Mouse (Mus musculus) lung, embryonic 14.5 days (tissue): ENCODE measurements at regions not wholly inside any gene's neighbourhood (a gene's known extent, or its start where the extent isn't known, plus 50 kb on each side); places are given as distances from the start of the nearest gene placed in this dataset.

Experiments
- ATAC-seq: fragments of 200-750 bp; cut with Nextera tagmentation; 2 replicates; pipeline ENCODE4 v1.8.0; 2017; ENCODE audit warnings: mild to moderate bottlenecking, moderate TSS enrichment, moderate library complexity; ENCODE audit not compliant: insufficient read depth
- DNase-seq: peaks from one replicate; pipeline ENCODE4 v3.0.0-alpha.2; 2015
- H3K27ac ChIP-seq: fragments of 300-500 bp; sonication (generic); 2 replicates; pipeline ENCODE4 v1.5.1; 2014; ENCODE audit warnings: low read depth, mild to moderate bottlenecking, moderate library complexity
- H3K27me3 ChIP-seq: fragments of 300-500 bp; sonication (generic); 2 replicates; pipeline ENCODE4 v1.6.1; 2014; ENCODE audit warnings: low read length, control low read depth; ENCODE audit not compliant: insufficient read depth
- H3K36me3 ChIP-seq: fragments of 300-500 bp; sonication (generic); 2 replicates; pipeline ENCODE4 v1.6.1; 2014; ENCODE audit warnings: control low read depth; ENCODE audit not compliant: insufficient read depth
- H3K4me1 ChIP-seq: fragments of 300-500 bp; sonication (generic); 2 replicates; pipeline ENCODE4 v1.6.1; 2014; ENCODE audit warnings: antibody characterized with exemption, control low read depth; ENCODE audit not compliant: insufficient read depth
- H3K4me2 ChIP-seq: fragments of 300-500 bp; sonication (generic); 2 replicates; pipeline ENCODE4 v1.6.1; 2014; ENCODE audit warnings: mild to moderate bottlenecking
- H3K4me3 ChIP-seq: fragments of 300-500 bp; sonication (generic); 2 replicates; pipeline ENCODE4 v1.5.1; 2014; ENCODE audit warnings: low read depth, low read length
- H3K9ac ChIP-seq: fragments of 300-500 bp; sonication (generic); 2 replicates; pipeline ENCODE4 v1.6.1; 2014
- H3K9me3 ChIP-seq: fragments of 300-500 bp; sonication (generic); 2 replicates; pipeline ENCODE4 v1.6.1; 2016; ENCODE audit warnings: low read depth, low read length, control low read depth
- CTCF ChIP-seq: IDR thresholded peaks from 2 replicates; pipeline ENCODE4 v1.5.1; 2016; ENCODE audit warnings: antibody characterized with exemption, low read depth
- WGBS: fragments of 180-500 bp; shearing (Covaris S2); extraction: QIAGEN DNeasy Blood & Tissue Kit; methylation state at CpG from one replicate; pipeline ENCODE4 v1.1.7; 2014; 5-methylcytosine and 5-hydroxymethylcytosine counted together

DNA sequence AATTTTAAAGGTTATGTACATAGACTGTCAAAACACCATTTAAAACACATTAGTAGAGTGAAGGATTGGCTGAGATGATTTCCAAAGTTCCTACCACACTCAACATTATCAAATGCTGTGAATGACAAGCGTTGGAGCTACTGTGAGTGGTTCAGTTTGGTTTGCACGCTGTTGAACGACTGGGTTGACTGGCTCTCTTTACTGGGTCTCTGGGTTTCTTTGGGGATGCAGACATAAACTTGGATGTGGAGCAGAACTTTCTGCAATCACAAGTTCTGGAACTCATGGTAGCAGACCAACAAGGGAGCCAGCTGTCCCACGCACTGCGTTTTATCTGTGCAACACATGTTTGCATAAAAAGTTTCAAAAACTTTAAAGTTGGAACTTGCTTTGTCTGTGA is 438.9 kb upstream of the Nr2f1 start:
- no peaks in the 10 kb centered on the region for H3K4me1 ChIP-seq
- no peaks in the 10 kb centered on the region for H3K27me3 ChIP-seq
- no peak overlapping the region for H3K4me2 ChIP-seq
- no peak overlapping the region for H3K27ac ChIP-seq
- WGBS = 33% methylated on average over 5 of the region's 5 CpGs
- DNase-seq (peak; percentile 82), ATAC-seq (peak; percentile 95)
- no peaks in the 10 kb centered on the region for H3K9me3 ChIP-seq
- no peaks in the 10 kb centered on the region for H3K36me3 ChIP-seq
- H3K9ac ChIP-seq = no peak overlapping the region
- no peak for TF ChIP-seq CTCF
- no peak overlapping the region for H3K4me3 ChIP-seq

- no peaks in the 10 kb centered on the region for H3K36me3 ChIP-seq
- no peaks in the 10 kb centered on the region for H3K27me3 ChIP-seq
- ATAC-seq = no peak
- no peaks in the 10 kb centered on the region for H3K4me1 ChIP-seq
- H3K9me3 ChIP-seq = no peaks in the 10 kb centered on the region
- H3K27ac ChIP-seq = no peak overlapping the region
- 82% methylated on average over 2 of the region's 2 CpGs for WGBS
- DNase-seq = no peak
- no peak overlapping the region for H3K9ac ChIP-seq
- H3K4me2 ChIP-seq = no peak overlapping the region
- H3K4me3 ChIP-seq = no peak overlapping the region
- no peak for TF ChIP-seq CTCF
Measured at GRCm38 (mm10) chr13:78631609-78632008, 432.1 kb upstream of the Nr2f1 start.

DNA sequence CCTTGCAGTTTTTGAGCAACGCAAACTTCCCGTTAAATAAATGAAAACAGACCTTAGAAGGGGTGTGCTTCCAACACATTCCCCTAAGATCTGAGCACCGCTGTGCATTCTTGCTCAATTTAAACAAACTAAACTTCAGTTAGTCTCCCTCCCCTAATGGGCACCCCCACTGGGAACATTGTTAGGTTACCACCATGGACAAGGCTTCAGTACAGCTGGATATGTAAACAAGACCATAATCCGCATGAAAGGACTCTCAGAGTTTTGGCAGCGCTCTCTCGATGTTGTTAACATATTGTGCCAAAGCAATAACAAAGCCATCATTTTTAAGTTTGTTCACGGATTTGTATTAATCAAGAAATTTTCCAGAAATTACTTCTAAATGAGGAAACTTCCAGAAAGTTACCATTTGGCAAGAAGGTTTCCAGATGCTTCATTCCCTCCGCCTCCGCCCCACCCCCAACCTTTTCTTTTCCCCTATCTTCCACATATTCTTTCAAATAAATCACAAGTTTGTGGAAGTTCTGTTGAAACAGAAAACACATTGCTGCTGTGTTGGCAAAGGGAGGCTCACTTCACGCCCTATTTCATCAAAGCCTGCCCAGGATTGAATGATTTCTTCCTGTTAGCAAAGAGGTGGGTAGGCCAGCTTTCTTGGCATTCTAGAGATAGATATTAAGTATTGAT is 429.6 kb upstream of the Nr2f1 start:
- H3K4me3 ChIP-seq = no peak overlapping the region
- ATAC-seq (peak; percentile 84), DNase-seq (peak; percentile 84)
- WGBS = 20% methylated on average over 10 of the region's 10 CpGs
- H3K27me3 ChIP-seq = no peaks in the 10 kb centered on the region
- H3K4me1 ChIP-seq = no peaks in the 10 kb centered on the region
- H3K9ac ChIP-seq = no peak overlapping the region
- no peaks in the 10 kb centered on the region for H3K36me3 ChIP-seq
- no peak overlapping the region for H3K27ac ChIP-seq
- no peak overlapping the region for H3K4me2 ChIP-seq
- H3K9me3 ChIP-seq = no peaks in the 10 kb centered on the region
- no peak for TF ChIP-seq CTCF

DNA sequence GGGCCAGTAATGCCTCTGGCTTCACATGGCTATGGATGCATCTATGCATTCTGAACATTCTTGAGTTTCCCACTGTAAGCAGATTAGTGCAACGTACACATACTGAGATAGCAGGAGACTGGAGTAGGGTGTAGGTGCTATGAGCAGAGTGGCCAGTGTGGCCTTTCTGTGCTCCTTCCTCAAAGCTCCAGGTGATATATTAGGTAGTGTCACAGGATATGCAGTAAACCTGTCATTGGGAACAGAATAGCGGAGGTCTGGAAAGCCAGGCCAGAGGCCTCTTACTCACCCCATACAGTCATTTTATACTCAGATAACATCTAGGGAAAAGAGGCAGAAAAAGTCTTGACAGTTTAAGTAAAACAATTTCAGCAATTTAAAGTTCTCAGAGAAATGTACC is 424.1 kb upstream of the Nr2f1 start:
- no peak for TF ChIP-seq CTCF
- H3K9me3 ChIP-seq = no peaks in the 10 kb centered on the region
- ATAC-seq (no peak), DNase-seq (no peak)
- WGBS = 50% methylated on average over 2 of the region's 2 CpGs
- no peak overlapping the region for H3K9ac ChIP-seq
- H3K36me3 ChIP-seq = no peaks in the 10 kb centered on the region
- H3K27ac ChIP-seq = no peak overlapping the region
- no peaks in the 10 kb centered on the region for H3K27me3 ChIP-seq
- H3K4me3 ChIP-seq = no peak overlapping the region
- no peak overlapping the region for H3K4me2 ChIP-seq
- no peaks in the 10 kb centered on the region for H3K4me1 ChIP-seq

- H3K27me3 ChIP-seq = no peaks in the 10 kb centered on the region
- no peak for TF ChIP-seq CTCF
Measured at GRCm38 (mm10) chr13:78602861-78603211, 403.3 kb upstream of the Nr2f1 start.

GRCm38 (mm10) chr13:78602211-78602860 is 402.8 kb upstream of the Nr2f1 start:
- Histone ChIP-seq H3K9ac (no peak overlapping the region), H3K27ac (no peak overlapping the region), H3K4me1 (no peaks in the 10 kb centered on the region), H3K36me3 (no peaks in the 10 kb centered on the region), H3K4me3 (no peak overlapping the region), H3K9me3 (no peaks in the 10 kb centered on the region), H3K4me2 (no peak overlapping the region), H3K27me3 (no peaks in the 10 kb centered on the region)
- TF ChIP-seq CTCF = no peak
- DNase-seq (no peak), ATAC-seq (no peak)
- 67% methylated on average over 6 of the region's 6 CpGs for WGBS

More at GRCm38 (mm10) chr13:78602861-78603211, 403.3 kb upstream of the Nr2f1 start:
- no peak overlapping the region for H3K4me3 ChIP-seq
- no peaks in the 10 kb centered on the region for H3K36me3 ChIP-seq
- H3K4me1 ChIP-seq = no peaks in the 10 kb centered on the region
- no peak overlapping the region for H3K27ac ChIP-seq
- no peak for ATAC-seq
- no peak for DNase-seq
- no peaks in the 10 kb centered on the region for H3K9me3 ChIP-seq
- H3K4me2 ChIP-seq = no peak overlapping the region
- WGBS = 68% methylated on average over 1 of the region's 1 CpGs
- no peak overlapping the region for H3K9ac ChIP-seq

GRCm38 (mm10) chr13:78580863-78581595 is 381.5 kb upstream of the Nr2f1 start:
- H3K9ac ChIP-seq = no peak overlapping the region
- no peaks in the 10 kb centered on the region for H3K36me3 ChIP-seq
- TF ChIP-seq CTCF = no peak
- no peak overlapping the region for H3K27ac ChIP-seq
- no peak overlapping the region for H3K4me2 ChIP-seq
- no peaks in the 10 kb centered on the region for H3K4me1 ChIP-seq
- no peaks in the 10 kb centered on the region for H3K9me3 ChIP-seq
- no peaks in the 10 kb centered on the region for H3K27me3 ChIP-seq
- H3K4me3 ChIP-seq = no peak overlapping the region
- DNase-seq (no peak), ATAC-seq (no peak)
- WGBS = 64% methylated on average over 7 of the region's 7 CpGs
